Mouse (Mus musculus) olfactory bulb, adult 2 months (tissue): ENCODE measurements around the gene Ube2e1.

Experiments
- CTCF ChIP-seq: fragments of 200-500 bp; IDR thresholded peaks from 2 replicates; pipeline ENCODE4 v1.5.1; 2012; ENCODE audit warnings: low read depth, mild to moderate bottlenecking, low read length, moderate library complexity; ENCODE audit not compliant: insufficient read depth
- POLR2A ChIP-seq: fragments of 200-500 bp; IDR thresholded peaks from 2 replicates; pipeline ENCODE4 v1.6.1; 2012; ENCODE audit warnings: mild to moderate bottlenecking, low read depth, low read length, moderate library complexity; ENCODE audit not compliant: insufficient read depth

DNA sequence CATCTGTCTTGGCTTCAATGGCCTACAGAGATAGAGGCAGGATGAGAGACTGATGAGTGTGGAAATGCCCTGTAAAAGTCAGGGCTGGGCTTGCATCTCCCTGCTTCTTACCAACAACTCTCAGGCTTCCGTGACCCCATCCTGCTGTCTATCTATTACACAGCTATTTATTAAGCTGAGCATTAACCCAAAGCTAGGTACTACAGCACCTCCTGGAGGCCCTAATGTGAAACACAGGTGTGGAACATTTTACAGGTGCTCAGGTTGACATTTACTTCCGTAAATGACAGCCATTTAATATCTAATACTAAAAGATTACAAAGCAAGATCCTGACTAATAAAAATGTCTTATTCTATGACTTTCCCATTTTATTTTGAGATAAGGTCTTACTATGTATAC is 31.0 kb downstream of the Ube2e1 start:
- no peak for TF ChIP-seq CTCF
- TF ChIP-seq POLR2A, result no peak
